Mouse (Mus musculus) bone marrow, adult 2 months (tissue): ENCODE data around the gene Veph1. TPM values are rescaled to one million over a fixed set of nuclear protein-coding genes. Genes with fewer than 3 reads are reported as not detected.

Experiments
- H3K27ac ChIP-seq: fragments of 200-500 bp; 2 replicates; pipeline ENCODE4 v1.5.1; 2012; ENCODE audit warnings: low read depth, mild to moderate bottlenecking, control low read depth, inconsistent platforms, low read length; ENCODE audit not compliant: control insufficient read depth, poor library complexity, insufficient read depth
- H3K4me1 ChIP-seq: fragments of 200-500 bp; 2 replicates; pipeline ENCODE4 v1.6.1; 2011; ENCODE audit warnings: low read length; ENCODE audit not compliant: control insufficient read depth, insufficient read depth
- H3K4me3 ChIP-seq: fragments of 200-500 bp; replicated peaks from 2 replicates; pipeline ENCODE3; 2011; ENCODE audit warnings: mild to moderate bottlenecking, low read depth, low read length, control low read depth; ENCODE audit not compliant: control insufficient read depth
- CTCF ChIP-seq: fragments of 200-500 bp; IDR thresholded peaks from 2 replicates; pipeline ENCODE4 v1.5.1; 2011; ENCODE audit warnings: low read length, control low read depth; ENCODE audit not compliant: control insufficient read depth, insufficient read depth
- POLR2A ChIP-seq: fragments of 200-500 bp; IDR thresholded peaks from 2 replicates; pipeline ENCODE4 v1.6.1; 2011; ENCODE audit warnings: low read depth, mild to moderate bottlenecking, control low read depth, low read length, borderline replicate concordance; ENCODE audit not compliant: control insufficient read depth
- WGBS: fragments of 180-500 bp; shearing (Covaris S2); methylation state at CpG from one replicate; pipeline ENCODE4 v1.1.7; 2018; 5-methylcytosine and 5-hydroxymethylcytosine counted together
- polyA plus RNA-seq: library from polyadenylated mRNA; stranded (reverse); fragments of >200 nt; gene quantifications from 2 replicates; pipeline ENCODE4 v1.2.4, GENCODE M21; 2011; ENCODE audit warnings: low replicate concordance; ENCODE audit not compliant: missing spikeins, insufficient read depth, insufficient read length

Gene Veph1
- polyA plus RNA-seq, 1 experiment, result 1.00 TPM

DNA sequence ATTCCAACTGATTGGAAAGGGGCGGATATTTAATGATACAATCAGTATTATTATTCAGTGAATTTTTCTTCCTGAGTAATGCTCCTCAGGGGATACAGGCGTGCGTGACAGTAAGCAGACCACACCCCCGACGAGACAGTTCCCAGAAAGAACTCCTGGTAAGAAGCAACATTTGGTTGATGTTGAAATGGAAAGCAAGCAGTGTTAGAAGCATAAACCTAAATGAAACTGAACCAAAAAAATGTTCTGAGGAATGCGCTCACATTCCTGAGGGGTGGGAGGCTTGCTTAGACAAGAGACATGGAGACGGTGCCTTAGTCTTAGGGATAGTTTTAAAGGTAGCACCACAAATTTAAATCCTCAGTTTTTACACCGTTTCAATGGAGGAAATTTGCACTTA is 80.9 kb downstream of the Veph1 start:
- TF ChIP-seq CTCF, result no peak
- no peak for TF ChIP-seq POLR2A
- Histone ChIP-seq H3K4me3 (no peak overlapping the region), H3K4me1 (no peaks in the 10 kb centered on the region; the same call in 1 of the 2 replicates), H3K27ac (no peak overlapping the region)
- 77% methylated on average over 8 of the region's 8 CpGs for WGBS

DNA sequence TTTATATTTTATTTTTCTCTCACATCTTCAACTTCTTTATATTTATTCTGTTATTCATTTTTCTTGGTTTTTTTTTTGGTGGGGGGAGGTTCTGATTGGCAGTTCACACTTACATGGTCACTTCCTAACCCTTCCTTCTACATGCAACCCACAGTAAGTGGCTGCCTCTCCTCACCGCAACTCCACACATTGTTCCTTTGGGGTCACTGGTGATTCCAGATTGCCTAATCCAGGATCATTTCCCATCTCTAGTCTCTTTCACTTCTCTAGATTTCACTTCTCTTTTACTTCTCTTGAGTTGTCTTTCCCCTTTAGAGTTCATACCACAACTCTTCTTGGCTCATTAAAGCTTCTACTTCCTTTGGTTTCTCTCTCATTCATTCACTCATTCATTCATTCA is 83.1 kb downstream of the Veph1 start:
- Histone ChIP-seq H3K4me3 (no peak overlapping the region), H3K27ac (no peak overlapping the region), H3K4me1 (no peaks in the 10 kb centered on the region; the same call in 1 of the 2 replicates)
- WGBS, result 69% methylated on average over 1 of the region's 1 CpGs
- TF ChIP-seq CTCF (no peak), POLR2A (no peak)

DNA sequence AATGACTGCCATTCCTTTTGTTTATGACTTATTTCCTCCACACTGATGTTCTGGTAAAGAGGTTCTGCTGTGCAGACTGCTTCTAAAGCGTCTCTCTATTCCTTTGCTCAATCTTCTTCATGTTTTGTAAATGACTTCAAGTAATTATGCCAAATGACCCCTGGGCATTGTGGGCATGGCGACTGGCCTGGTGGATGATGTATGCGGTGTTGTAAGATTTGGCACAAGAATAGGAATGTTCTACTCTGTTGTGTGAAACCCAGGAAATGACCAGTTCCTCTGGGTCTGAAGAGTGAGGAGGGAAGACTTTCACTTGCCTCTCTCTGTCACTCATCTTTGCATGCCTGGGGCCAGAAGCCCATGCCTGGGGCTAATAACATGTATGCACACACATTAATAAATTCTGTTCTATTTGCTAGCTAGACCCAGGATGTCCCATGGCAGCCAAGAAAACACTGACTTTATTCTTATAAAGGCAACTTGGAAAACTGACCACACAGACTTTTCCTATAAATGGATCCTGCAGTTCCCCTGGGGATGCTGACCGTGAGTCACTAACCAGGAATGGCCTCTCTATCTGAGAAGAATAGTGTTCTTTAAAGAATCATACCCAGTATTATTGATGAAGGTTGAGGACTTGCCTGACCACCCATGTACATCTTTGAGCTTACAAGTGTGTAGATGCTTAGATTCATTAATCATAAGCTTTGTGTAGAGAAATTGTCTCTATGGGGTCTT is 87.6 kb downstream of the Veph1 start:
- Histone ChIP-seq H3K4me1 (no peaks in the 10 kb centered on the region; the same call in 1 of the 2 replicates), H3K27ac (no peak overlapping the region), H3K4me3 (no peak overlapping the region)
- no peak for TF ChIP-seq POLR2A
- no peak for TF ChIP-seq CTCF
- WGBS, result 76% methylated on average over 4 of the region's 4 CpGs

DNA sequence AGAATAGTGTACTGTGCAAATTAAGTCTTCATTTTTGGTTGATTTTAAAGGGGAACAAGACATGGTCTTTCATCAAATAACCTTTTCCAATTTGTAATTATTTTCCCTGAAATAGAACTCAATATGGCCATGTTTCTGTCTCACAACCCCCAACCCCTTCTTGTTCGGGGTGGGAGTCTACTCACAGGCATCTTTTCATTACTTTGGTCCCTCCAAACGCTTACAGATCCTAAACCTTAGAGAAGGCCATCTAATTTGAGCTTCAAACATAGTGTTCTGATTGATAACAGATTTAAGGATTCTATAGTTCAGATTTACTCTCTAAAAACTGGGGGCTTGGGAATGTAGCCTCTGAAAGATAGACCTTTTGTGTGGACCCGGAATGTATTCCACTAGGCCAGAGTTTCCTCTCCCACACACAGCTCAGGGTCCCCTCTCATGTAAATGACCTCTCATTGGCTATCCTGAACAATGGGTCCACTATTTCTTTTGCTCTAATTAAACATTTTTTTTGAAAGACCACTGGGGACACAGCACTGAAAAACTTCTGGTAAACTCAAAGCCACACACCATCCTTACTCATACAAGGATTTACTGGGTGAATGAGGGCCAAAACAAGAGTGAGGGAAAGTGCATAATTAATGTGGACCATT is 102.6 kb downstream of the Veph1 start:
- no peaks in the 10 kb centered on the region for H3K4me1 ChIP-seq
- H3K27ac ChIP-seq, result no peak overlapping the region
- WGBS, result 73% methylated on average over 3 of the region's 3 CpGs
- no peak overlapping the region for H3K4me3 ChIP-seq
- no peak for TF ChIP-seq POLR2A
- TF ChIP-seq CTCF, result no peak

DNA sequence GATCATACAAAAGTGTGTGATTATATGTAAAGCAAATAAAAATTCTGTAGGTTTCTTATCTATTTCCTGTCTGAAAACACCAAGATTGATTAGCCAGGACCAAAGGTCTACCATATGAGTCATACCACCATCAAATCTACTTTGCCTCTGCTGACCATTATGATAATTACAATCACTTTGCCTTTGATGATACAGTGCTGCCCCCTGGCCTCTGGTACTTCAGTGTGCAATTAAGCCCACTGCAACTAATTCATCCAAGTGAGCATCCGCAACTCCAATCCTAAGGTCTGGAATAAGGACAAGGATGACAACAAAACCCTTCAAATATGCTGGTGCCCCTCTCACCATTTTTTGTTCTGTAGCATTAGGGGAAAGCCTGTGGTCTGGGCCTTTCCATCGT is 117.0 kb downstream of the Veph1 start:
- Histone ChIP-seq H3K4me3 (no peak overlapping the region), H3K4me1 (no peaks in the 10 kb centered on the region), H3K27ac (no peak overlapping the region)
- TF ChIP-seq CTCF (no peak), POLR2A (no peak)
- WGBS, result 66% methylated on average over 2 of the region's 2 CpGs

DNA sequence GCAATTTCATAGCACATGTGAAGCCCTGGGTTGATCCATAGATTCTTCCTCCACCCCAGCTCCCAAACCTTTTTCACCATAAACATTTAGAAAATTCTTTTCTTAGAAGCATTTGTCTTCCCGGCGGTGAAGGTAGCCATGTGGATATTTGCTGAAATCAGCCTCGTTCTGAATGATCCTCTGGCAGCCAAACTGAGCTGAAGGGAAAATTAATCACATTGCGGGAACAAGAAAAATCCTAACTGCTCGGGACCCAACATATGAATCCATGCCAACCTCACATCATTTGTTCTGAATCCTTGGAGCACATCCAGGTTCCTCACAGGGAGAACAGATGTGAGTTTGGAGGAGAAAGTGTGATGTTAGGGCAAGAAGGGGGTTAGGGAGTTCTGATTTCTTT is 123.7 kb downstream of the Veph1 start:
- 73% methylated on average over 5 of the region's 5 CpGs for WGBS
- H3K4me3 ChIP-seq, result no peak overlapping the region
- no peak overlapping the region for H3K27ac ChIP-seq
- H3K4me1 ChIP-seq, result no peaks in the 10 kb centered on the region
- TF ChIP-seq CTCF (no peak), POLR2A (no peak)

DNA sequence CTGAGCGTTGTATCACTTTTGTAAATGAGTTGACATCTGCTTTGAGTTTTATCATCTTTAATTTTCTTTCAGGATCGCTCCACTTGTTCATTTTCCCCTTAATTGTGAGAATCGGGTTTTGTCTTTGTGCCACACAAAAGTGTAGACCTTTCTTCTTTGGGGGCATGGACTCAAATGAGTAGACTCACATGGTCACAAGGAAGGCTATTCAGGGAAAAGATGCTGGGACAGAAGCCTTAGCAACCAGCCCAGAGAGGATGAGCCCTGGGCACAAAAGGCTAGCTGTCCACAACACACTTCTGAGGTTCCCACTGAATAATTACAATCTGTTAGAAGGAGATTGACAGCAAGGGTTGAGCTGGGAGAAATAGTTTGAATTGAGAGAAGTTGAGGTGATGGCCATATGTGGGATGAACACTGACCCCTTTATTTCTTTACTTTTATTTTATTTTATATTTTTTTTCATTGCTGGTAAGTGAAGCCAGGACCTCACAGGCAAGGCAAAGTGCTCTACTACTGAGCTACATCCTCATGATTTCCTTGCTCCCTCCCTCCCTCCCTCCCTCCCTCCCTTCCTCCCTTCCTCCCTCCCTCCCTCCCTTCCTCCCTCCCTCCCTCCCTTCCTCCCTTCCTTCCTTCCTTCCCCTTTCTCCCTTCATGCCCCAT is 126.6 kb downstream of the Veph1 start:
- WGBS, result 76% methylated on average over 3 of the region's 3 CpGs
- H3K4me3 ChIP-seq, result no peak overlapping the region
- TF ChIP-seq CTCF, result no peak
- no peak for TF ChIP-seq POLR2A
- H3K27ac ChIP-seq, result no peak overlapping the region
- no peaks in the 10 kb centered on the region for H3K4me1 ChIP-seq

DNA sequence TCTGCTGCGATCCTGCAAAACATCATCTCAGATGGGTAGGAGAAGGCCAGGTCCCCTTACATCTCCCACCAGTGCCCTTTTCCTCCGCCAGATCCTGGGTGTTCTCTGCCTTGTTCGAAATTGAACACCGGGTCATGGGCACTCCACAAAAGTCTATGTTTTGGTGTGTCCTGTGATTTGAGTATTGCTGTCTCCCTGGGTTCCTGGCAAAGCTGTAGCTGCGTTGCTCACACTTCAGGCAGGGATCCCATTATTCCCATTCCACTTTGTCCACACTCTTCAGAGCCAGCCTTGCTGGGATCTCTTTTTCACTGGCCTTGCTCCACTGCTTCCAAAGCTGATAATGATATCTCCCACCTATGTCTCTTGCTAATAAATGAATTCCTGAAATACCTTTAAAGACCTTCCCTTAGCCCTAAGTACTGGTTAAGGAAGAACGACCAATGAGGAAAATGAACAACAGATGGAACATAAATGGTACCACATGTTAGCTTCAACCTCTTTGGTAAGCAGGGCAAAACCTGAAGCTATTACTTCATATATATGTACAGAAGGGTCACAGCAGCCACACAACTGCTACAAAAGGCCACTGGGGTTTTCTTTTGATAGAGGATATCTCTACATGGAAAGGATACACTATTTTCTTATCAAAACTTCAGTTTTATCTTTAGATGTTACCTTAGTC is 129.9 kb downstream of the Veph1 start:
- H3K4me3 ChIP-seq, result no peak overlapping the region
- 83% methylated on average over 6 of the region's 6 CpGs for WGBS
- no peak overlapping the region for H3K27ac ChIP-seq
- H3K4me1 ChIP-seq, result no peaks in the 10 kb centered on the region
- TF ChIP-seq CTCF (no peak), POLR2A (no peak)
